Mouse (Mus musculus) cortical plate, adult 2 months (tissue): ENCODE results near the gene Izumo4. TPM values are rescaled to one million over a fixed set of nuclear protein-coding genes. Genes with fewer than 3 reads are reported as not detected.

Experiments used
- H3K27ac ChIP-seq: fragments of 200-500 bp; 2 replicates; pipeline ENCODE4 v1.5.1; 2012; ENCODE audit warnings: low read length, control low read depth, inconsistent platforms; ENCODE audit not compliant: insufficient read depth
- H3K4me1 ChIP-seq: fragments of 200-500 bp; 2 replicates; pipeline ENCODE4 v1.6.1; 2011; ENCODE audit warnings: low read length; ENCODE audit not compliant: control insufficient read depth, insufficient read depth
- H3K4me3 ChIP-seq: fragments of 200-500 bp; 2 replicates; pipeline ENCODE4 v1.5.1; 2011; ENCODE audit warnings: mild to moderate bottlenecking, low read length, control low read depth; ENCODE audit not compliant: insufficient read depth
- CTCF ChIP-seq: fragments of 200-500 bp; IDR thresholded peaks from 2 replicates; pipeline ENCODE4 v1.5.1; 2011; ENCODE audit warnings: mild to moderate bottlenecking, control low read depth, low read length; ENCODE audit not compliant: insufficient read depth; ENCODE audit errors: extremely low read depth
- POLR2A ChIP-seq: fragments of 200-500 bp; IDR thresholded peaks from 2 replicates; pipeline ENCODE4 v1.6.1; 2011; ENCODE audit warnings: mild to moderate bottlenecking, low read length, control low read depth; ENCODE audit not compliant: insufficient read depth; ENCODE audit errors: extremely low read depth
- polyA plus RNA-seq: library from polyadenylated mRNA; depleted of rRNA; stranded (reverse); fragments of >200 nt; gene quantifications from 2 replicates; pipeline ENCODE4 v1.2.3, GENCODE M21; 2012

The Izumo4 gene
- polyA plus RNA-seq, 1 experiment, result 111 TPM

GRCm38 (mm10) chr10:80669737-80670485 lies 32.1 kb upstream of the Izumo4 start:
- TF ChIP-seq POLR2A (no peak), CTCF (no peak)
- no peak overlapping the region for H3K27ac ChIP-seq
- H3K4me3 ChIP-seq, result no peak overlapping the region
- H3K4me1 ChIP-seq, result 0 out of 2 replicates have a peak, but pooled peaks cover 1% of the 10 kb centered on the region

- Histone ChIP-seq H3K4me3 (no peak overlapping the region), H3K4me1 (0 out of 2 replicates have a peak, but pooled peaks cover 1% of the 10 kb centered on the region), H3K27ac (no peak overlapping the region)
- TF ChIP-seq CTCF (no peak), POLR2A (no peak)
These were observed 31.5 kb upstream of the Izumo4 start for GRCm38 (mm10) chr10:80670531-80670930.

DNA sequence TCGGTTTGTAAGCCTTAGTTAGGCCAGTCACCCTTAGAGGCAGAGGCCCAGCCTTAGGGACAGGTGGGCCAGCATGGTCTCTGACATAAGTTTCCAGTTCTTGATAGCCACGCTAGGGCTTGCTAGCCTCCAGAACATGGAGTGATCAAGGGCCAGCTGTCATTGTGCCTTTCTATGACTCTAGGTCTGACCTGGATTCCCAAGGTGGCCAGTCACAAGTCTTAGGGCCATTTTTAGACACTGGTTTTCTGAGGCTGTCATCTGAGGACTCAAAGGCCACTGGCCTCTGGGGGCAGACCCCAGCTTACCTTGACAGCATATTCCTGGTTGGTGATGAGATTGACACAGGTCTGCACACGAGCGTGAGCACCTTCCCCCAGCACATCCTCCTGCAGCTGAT lies 30.7 kb upstream of the Izumo4 start:
- Histone ChIP-seq H3K27ac (no peak overlapping the region), H3K4me3 (no peak overlapping the region), H3K4me1 (0 out of 2 replicates have a peak, but pooled peaks cover 1% of the 10 kb centered on the region)
- TF ChIP-seq POLR2A, result no peak
- no peak for TF ChIP-seq CTCF

- Histone ChIP-seq H3K4me1 (0 out of 2 replicates have a peak, but pooled peaks cover 1% of the 10 kb centered on the region), H3K4me3 (no peak overlapping the region), H3K27ac (no peak overlapping the region)
- TF ChIP-seq POLR2A (no peak), CTCF (no peak)
These were observed 29.9 kb upstream of the Izumo4 start for GRCm38 (mm10) chr10:80671936-80672690.

DNA sequence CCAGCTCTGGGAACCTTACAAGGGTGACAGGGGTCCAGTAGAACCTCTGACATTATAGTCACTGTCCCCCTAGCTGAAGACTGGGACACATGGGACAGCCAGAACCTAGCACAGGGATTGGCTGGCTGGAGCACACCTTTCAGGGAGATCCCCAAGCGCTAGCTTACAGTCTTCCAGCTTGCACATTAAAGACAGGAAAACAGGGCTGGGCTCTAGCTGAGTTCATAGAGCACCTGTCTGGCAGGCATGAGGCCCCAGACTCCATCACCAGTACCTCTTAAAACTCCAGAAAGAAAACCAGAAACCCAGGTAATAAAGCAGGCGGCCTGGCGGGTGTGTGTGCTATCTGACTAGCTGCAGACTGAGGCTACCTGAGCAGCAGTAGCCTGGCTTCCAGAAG lies 28.3 kb upstream of the Izumo4 start:
- Histone ChIP-seq H3K4me1 (peaks cover 7% of the 10 kb centered on the region), H3K27ac (0 out of 2 replicates have a peak overlapping the region, but pooled peaks have one; percentile 8), H3K4me3 (peak overlapping the region; percentile 79; the same call in 1 of the 2 replicates)
- TF ChIP-seq CTCF, result no peak
- no peak for TF ChIP-seq POLR2A

- TF ChIP-seq POLR2A (no peak), CTCF (no peak)
- Histone ChIP-seq H3K27ac (0 out of 2 replicates have a peak overlapping the region, but pooled peaks have one; percentile 8), H3K4me1 (peaks cover 7% of the 10 kb centered on the region), H3K4me3 (peak overlapping the region; percentile 79; the same call in 1 of the 2 replicates)
These were observed 27.7 kb upstream of the Izumo4 start for GRCm38 (mm10) chr10:80674161-80674711.

- Histone ChIP-seq H3K27ac (peak overlapping the region; percentile 48; the same call in 1 of the 2 replicates), H3K4me3 (peak overlapping the region; percentile 79), H3K4me1 (peaks cover 7% of the 10 kb centered on the region)
- TF ChIP-seq POLR2A, result no peak
- no peak for TF ChIP-seq CTCF
These were observed 27.1 kb upstream of the Izumo4 start for GRCm38 (mm10) chr10:80674851-80675404.

DNA sequence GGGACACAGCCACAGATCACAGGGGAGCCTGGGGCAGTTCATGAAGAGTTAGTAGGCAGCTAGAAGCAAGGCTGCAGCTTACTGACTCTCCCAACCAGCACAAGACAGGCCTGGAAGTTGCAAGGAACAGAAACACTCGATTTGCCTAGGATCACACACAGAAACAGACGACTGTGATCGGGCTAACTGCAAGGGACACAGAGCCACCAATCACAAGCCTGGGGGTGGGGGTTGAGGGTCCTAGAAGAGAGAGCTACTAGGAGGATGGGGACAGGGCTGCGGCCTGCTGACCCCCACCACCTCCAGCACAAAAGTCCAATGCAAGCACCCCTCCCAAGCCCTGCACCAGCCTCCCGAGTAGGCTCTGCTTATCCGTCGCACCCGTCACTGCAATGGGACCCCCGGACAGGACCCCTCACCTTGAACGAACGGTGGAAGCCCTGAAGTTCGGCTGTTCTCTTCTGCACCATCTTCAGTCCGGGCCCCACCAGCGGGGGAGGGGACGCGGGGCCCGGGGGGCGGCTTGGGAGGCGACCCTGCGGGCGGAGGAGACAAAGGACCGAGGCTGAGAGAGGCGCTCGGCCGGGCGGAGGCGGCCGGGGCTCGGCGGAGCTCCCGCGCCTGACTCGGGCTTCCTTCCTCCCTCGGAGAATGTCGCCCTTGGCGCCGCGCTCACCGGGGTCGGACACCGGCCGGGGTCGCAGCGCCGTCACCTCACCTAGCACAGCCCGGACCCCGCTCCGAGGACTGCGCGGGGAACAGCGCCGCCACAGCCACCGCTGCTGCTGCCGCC lies 26.4 kb upstream of the Izumo4 start:
- no peak for TF ChIP-seq CTCF
- no peak for TF ChIP-seq POLR2A
- Histone ChIP-seq H3K4me1 (peaks cover 7% of the 10 kb centered on the region), H3K4me3 (peak overlapping the region; percentile 79), H3K27ac (0 out of 2 replicates have a peak overlapping the region, but pooled peaks have one; percentile 48)
